Mouse (Mus musculus) forebrain, embryonic 12.5 days (tissue): ENCODE results near the gene Mvp. TPM values are rescaled to one million over a fixed set of nuclear protein-coding genes. Genes with fewer than 3 reads are reported as not detected.

Experiments used
- ATAC-seq: fragments of 200-750 bp; cut with Nextera tagmentation; 2 replicates; pipeline ENCODE4 v1.8.0; 2017; ENCODE audit warnings: moderate TSS enrichment; ENCODE audit not compliant: low FRiP score
- H3K27ac ChIP-seq: fragments of 300-500 bp; sonication (generic); 2 replicates; pipeline ENCODE4 v1.5.1; 2016; ENCODE audit warnings: mild to moderate bottlenecking
- H3K27me3 ChIP-seq: fragments of 300-500 bp; sonication (generic); 2 replicates; pipeline ENCODE4 v1.6.1; 2016; ENCODE audit warnings: mild to moderate bottlenecking
- H3K36me3 ChIP-seq: fragments of 300-500 bp; sonication (generic); replicated peaks from 2 replicates; pipeline ENCODE4 v1.6.1; 2016; ENCODE audit warnings: mild to moderate bottlenecking
- H3K4me1 ChIP-seq: fragments of 300-500 bp; sonication (generic); 2 replicates; pipeline ENCODE4 v1.6.1; 2016
- H3K4me2 ChIP-seq: fragments of 300-500 bp; sonication (generic); 2 replicates; pipeline ENCODE4 v1.6.1; 2016; ENCODE audit warnings: mild to moderate bottlenecking, moderate library complexity
- H3K4me3 ChIP-seq: fragments of 300-500 bp; sonication (generic); replicated peaks from 2 replicates; pipeline ENCODE4 v1.5.1; 2016; ENCODE audit warnings: mild to moderate bottlenecking
- H3K9ac ChIP-seq: fragments of 300-500 bp; sonication (generic); 2 replicates; pipeline ENCODE4 v1.6.1; 2016; ENCODE audit warnings: mild to moderate bottlenecking
- H3K9me3 ChIP-seq: fragments of 300-500 bp; sonication (generic); 2 replicates; pipeline ENCODE4 v1.6.1; 2016
- WGBS: fragments of 180-500 bp; shearing (Covaris S2); methylation state at CpG from one replicate; pipeline ENCODE4 v1.1.7; 2016; 5-methylcytosine and 5-hydroxymethylcytosine counted together
- polyA plus RNA-seq: library from polyadenylated mRNA; unstranded; fragments of >200 nt; fragmentation: Nextera tagmentation; extraction: Ambion mirVana; gene quantifications from 2 replicates; pipeline ENCODE4 v1.2.1, GENCODE M21; 2016

Gene Mvp
- polyA plus RNA-seq, 1 experiment from 2014 or later, result 4.6 TPM

GRCm38 (mm10) chr7:127023896-127024690, 9.7 kb upstream of the Mvp start:
- ATAC-seq, result no peak
- peak overlapping the region; percentile 100 for H3K9ac ChIP-seq
- H3K4me3 ChIP-seq, result peak overlapping the region; percentile 98
- H3K27ac ChIP-seq, result peak overlapping the region; percentile 100
- WGBS, result 23% methylated on average over 19 of the region's 19 CpGs
- peaks cover 69% of the 10 kb centered on the region for H3K4me1 ChIP-seq
- peak overlapping the region; percentile 90 for H3K4me2 ChIP-seq
- no peaks in the 10 kb centered on the region for H3K9me3 ChIP-seq
- H3K36me3 ChIP-seq, result peaks cover 47% of the 10 kb centered on the region
- H3K27me3 ChIP-seq, result no peaks in the 10 kb centered on the region

DNA sequence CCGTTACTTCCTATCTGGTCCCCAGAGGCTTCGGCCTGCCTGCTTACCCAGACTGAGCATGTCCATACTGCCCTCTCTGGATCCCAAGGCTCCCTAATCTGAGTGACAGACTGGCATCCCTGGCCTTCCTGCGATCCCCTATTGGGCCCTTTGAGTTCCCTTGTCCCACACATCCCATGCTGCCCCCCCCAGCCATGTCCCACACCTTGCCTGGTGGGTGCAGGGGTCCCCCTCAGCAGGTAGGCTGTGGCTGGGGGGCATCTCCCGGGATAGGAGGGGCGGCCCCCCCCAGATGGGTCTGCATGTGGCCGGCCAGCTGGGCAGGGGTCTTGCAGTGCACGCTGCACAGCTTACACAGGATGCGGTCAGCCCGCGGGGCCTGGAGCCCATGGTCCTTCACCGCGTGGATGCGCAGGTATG, 8.9 kb upstream of the Mvp start:
- H3K4me3 ChIP-seq, result peak overlapping the region; percentile 98
- no peaks in the 10 kb centered on the region for H3K27me3 ChIP-seq
- peaks cover 76% of the 10 kb centered on the region for H3K4me1 ChIP-seq
- WGBS, result 73% methylated on average over 13 of the region's 13 CpGs
- no peak for ATAC-seq
- H3K4me2 ChIP-seq, result peak overlapping the region; percentile 90
- peak overlapping the region; percentile 100 for H3K9ac ChIP-seq
- H3K27ac ChIP-seq, result peak overlapping the region; percentile 100
- H3K36me3 ChIP-seq, result peaks cover 39% of the 10 kb centered on the region
- H3K9me3 ChIP-seq, result no peaks in the 10 kb centered on the region

DNA sequence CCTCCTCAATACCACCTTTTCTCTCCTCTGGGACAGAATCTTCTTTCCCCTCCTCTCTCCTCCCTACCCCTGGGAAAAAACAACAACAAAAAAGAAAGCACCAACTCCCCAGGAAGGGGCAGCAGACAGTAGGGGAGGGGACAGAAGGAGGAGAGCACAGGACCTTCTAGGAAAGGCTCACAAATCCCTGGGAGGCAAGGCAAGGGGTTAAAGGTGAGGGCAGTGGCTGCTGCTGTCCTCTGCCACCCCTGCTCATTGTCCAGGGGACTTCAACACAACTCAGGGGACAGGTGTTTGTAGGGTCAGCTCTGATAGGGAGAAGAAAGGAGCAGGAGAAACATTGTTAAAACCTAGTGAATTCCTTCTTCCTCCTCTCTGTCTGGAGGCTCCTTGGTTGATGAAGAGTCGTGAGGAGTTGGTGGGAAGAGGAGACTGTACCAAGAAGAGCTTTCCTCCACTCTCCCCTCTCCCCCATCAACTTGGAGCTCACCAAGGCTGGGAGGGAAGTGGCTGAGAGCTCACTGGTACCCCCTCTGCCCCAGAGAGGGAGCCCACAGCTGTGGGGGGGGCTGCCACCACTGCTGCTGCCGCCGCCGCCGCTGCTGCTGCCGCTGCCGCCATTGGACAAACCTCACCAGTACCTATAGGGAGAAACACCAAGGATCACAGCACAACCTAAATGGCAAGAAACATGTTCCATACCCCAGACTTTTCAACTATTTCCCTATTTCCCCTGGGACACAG, 8.3 kb upstream of the Mvp start:
- no peak for ATAC-seq
- H3K36me3 ChIP-seq, result peaks cover 33% of the 10 kb centered on the region
- H3K27me3 ChIP-seq, result no peaks in the 10 kb centered on the region
- H3K9me3 ChIP-seq, result no peaks in the 10 kb centered on the region
- peak overlapping the region; percentile 90 for H3K4me2 ChIP-seq
- WGBS, result 76% methylated on average over 7 of the region's 7 CpGs
- H3K4me1 ChIP-seq, result peaks cover 76% of the 10 kb centered on the region
- H3K4me3 ChIP-seq, result peak overlapping the region; percentile 98
- H3K9ac ChIP-seq, result peak overlapping the region; percentile 100
- peak overlapping the region; percentile 100 for H3K27ac ChIP-seq

GRCm38 (mm10) chr7:127021563-127022527, 7.4 kb upstream of the Mvp start:
- peak overlapping the region; percentile 100 for H3K27ac ChIP-seq
- WGBS, result 33% methylated on average over 5 of the region's 5 CpGs
- peak overlapping the region; percentile 90 for H3K4me2 ChIP-seq
- H3K4me1 ChIP-seq, result peaks cover 77% of the 10 kb centered on the region
- H3K4me3 ChIP-seq, result peak overlapping the region; percentile 98
- H3K27me3 ChIP-seq, result no peaks in the 10 kb centered on the region
- H3K9ac ChIP-seq, result peak overlapping the region; percentile 100
- no peaks in the 10 kb centered on the region for H3K9me3 ChIP-seq
- peaks cover 33% of the 10 kb centered on the region for H3K36me3 ChIP-seq
- no peak for ATAC-seq

GRCm38 (mm10) chr7:127020901-127021562, 6.6 kb upstream of the Mvp start, which contains the start of the genes Gm42742 and Prrt2:
Gene Gm42742, minus strand, starts transcription at chr7:127021097.
Gene Prrt2, minus strand, starts transcription at chr7:127021211.
- Histone ChIP-seq H3K27ac (peak within 1 kb of the TSS; percentile 100), H3K4me1 (peaks cover 78% of the 10 kb centered on the region), H3K9ac (peak within 1 kb of the TSS; percentile 100), H3K36me3 (peaks cover 33% of the 10 kb centered on the region), H3K4me3 (peak within 1 kb of the TSS; percentile 48), H3K27me3 (no peaks in the 10 kb centered on the region), H3K9me3 (no peaks in the 10 kb centered on the region), H3K4me2 (peak within 1 kb of the TSS; percentile 90)
- under 1% methylated on average over 37 of the region's 37 CpGs for WGBS
- peak; percentile 15; the same call in 1 of the 2 replicates for ATAC-seq

GRCm38 (mm10) chr7:127020491-127020890, 6.1 kb upstream of the Mvp start:
- peaks cover 37% of the 10 kb centered on the region for H3K36me3 ChIP-seq
- ATAC-seq, result no peak
- peak overlapping the region; percentile 72 for H3K9ac ChIP-seq
- no peaks in the 10 kb centered on the region for H3K9me3 ChIP-seq
- 23% methylated on average over 5 of the region's 5 CpGs for WGBS
- H3K4me2 ChIP-seq, result peak overlapping the region; percentile 90
- peak overlapping the region; percentile 48 for H3K4me3 ChIP-seq
- peak overlapping the region; percentile 100 for H3K27ac ChIP-seq
- H3K27me3 ChIP-seq, result no peaks in the 10 kb centered on the region
- H3K4me1 ChIP-seq, result peaks cover 84% of the 10 kb centered on the region

GRCm38 (mm10) chr7:127020031-127020430, 5.6 kb upstream of the Mvp start:
- H3K27ac ChIP-seq, result peak overlapping the region; percentile 100
- H3K9ac ChIP-seq, result peak overlapping the region; percentile 72
- 59% methylated on average over 3 of the region's 3 CpGs for WGBS
- peak overlapping the region; percentile 48 for H3K4me3 ChIP-seq
- no peaks in the 10 kb centered on the region for H3K9me3 ChIP-seq
- peaks cover 87% of the 10 kb centered on the region for H3K4me1 ChIP-seq
- H3K4me2 ChIP-seq, result peak overlapping the region; percentile 90
- no peaks in the 10 kb centered on the region for H3K27me3 ChIP-seq
- peaks cover 41% of the 10 kb centered on the region for H3K36me3 ChIP-seq
- no peak for ATAC-seq

DNA sequence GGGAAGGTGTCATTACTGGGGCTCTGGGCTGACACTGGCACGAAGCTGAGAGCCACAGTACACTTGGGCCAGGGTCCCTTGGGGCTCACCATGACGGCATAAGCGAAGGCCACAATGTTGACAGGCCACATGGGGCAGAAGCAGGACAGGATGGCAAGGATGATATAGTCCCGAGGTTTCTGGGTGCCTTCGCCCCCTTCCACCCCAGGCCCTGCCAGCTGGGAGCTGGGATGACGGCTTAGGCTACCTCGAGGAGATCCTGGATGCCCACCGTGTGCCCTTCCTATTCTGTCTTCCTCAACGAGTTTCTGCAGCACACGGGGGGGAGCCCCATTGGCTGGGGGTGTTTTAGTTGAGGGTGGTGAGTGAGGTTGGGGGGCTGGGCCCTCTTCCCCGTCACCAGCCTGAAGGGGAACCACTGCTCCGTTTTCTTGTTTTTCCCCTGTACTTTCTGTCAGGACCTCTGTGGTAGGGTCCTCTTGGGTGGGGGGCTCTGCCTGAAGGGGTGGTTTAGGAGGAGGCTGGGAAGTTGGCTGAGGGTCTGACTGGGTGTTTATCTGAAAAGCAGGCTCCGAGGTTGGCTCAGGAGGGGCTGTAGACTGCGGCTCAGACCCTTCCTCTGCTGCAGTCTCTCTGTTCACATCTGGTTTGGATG, 5.0 kb upstream of the Mvp start:
- H3K4me1 ChIP-seq, result peaks cover 87% of the 10 kb centered on the region
- H3K27ac ChIP-seq, result peak overlapping the region; percentile 100
- 83% methylated on average over 13 of the region's 14 CpGs for WGBS
- no peaks in the 10 kb centered on the region for H3K9me3 ChIP-seq
- H3K9ac ChIP-seq, result peak overlapping the region; percentile 72
- no peak for ATAC-seq
- no peaks in the 10 kb centered on the region for H3K27me3 ChIP-seq
- H3K4me2 ChIP-seq, result peak overlapping the region; percentile 90
- H3K36me3 ChIP-seq, result peaks cover 43% of the 10 kb centered on the region
- peak overlapping the region; percentile 48 for H3K4me3 ChIP-seq

DNA sequence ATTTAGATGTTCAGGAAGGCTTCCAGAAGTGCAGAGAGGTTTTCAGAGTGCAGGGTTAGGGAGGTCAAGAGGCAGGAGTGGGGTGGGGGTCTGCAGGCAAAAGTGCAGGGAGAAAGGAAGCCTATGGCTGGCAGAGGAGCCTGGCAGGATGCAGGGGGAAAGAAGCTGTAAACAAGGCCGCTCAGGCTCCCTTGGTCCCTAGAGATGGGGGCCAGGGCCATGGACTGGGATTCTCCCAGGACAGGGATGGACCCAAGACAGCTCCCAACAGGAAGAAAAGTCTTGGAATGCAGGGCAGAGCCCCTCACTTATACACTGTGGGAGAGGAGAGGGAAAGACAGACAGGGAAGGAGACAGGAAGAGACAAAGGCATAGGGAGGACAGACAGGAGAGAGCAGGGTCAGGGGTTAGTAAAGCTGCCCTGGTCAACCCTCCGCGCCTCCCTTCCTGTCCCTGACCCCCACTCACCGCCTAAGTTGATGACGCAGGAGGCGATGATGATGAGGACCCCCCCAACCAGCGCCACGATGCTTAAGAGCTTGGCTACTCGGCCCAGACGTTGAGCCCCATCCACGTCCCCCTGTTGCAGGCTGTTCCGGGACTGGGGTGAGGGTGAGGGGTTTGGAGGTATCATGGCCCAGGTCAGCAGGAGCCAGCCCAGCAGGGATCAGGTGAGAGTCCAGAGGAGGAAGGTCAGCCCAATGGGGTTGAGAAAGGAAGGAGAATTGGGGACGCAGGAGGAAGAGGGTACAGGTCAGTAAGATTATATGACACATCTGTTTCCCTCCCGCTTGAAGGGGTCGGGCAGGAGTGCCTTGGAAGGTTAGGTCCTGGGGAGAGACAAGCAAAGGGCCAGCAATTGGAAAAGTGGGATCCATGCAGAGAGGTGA, 4.2 kb upstream of the Mvp start:
- peak overlapping the region; percentile 90 for H3K4me2 ChIP-seq
- H3K4me3 ChIP-seq, result no peak overlapping the region
- WGBS, result 90% methylated on average over 15 of the region's 15 CpGs
- peaks cover 43% of the 10 kb centered on the region for H3K36me3 ChIP-seq
- H3K27ac ChIP-seq, result peak overlapping the region; percentile 43; the same call in 1 of the 2 replicates
- no peaks in the 10 kb centered on the region for H3K27me3 ChIP-seq
- peaks cover 85% of the 10 kb centered on the region for H3K4me1 ChIP-seq
- no peaks in the 10 kb centered on the region for H3K9me3 ChIP-seq
- ATAC-seq, result no peak
- H3K9ac ChIP-seq, result peak overlapping the region; percentile 47

DNA sequence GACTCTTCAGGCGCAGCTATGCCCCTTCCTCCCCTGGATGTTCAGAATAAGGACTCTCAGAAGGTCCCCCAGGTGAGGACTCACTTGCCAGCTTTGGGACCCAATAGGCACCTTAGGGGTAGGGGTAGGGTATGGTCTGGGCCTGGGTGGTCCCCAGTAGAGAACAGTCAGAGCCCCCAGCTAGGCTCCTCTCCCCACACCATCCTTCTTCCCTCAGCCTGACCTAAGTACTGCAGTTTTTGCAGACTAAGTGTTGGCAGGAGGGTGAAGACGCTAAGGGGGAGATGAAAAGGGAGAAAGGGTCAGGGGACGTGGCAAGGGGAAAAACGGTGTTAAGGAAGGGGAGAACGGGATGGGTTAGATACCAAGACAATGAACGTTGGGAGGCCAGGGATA, 3.5 kb upstream of the Mvp start:
- WGBS, result 64% methylated on average over 6 of the region's 6 CpGs
- Histone ChIP-seq H3K4me2 (peak overlapping the region; percentile 90), H3K4me1 (peaks cover 78% of the 10 kb centered on the region)

More for the DNA sequence above, 3.5 kb upstream of the Mvp start:
- no peak overlapping the region for H3K4me3 ChIP-seq
- no peak for ATAC-seq
- H3K36me3 ChIP-seq, result peaks cover 43% of the 10 kb centered on the region
- peak overlapping the region; percentile 47; the same call in 1 of the 2 replicates for H3K9ac ChIP-seq
- no peaks in the 10 kb centered on the region for H3K27me3 ChIP-seq
- no peaks in the 10 kb centered on the region for H3K9me3 ChIP-seq
- H3K27ac ChIP-seq, result peak overlapping the region; percentile 96
